Mouse (Mus musculus) kidney, adult 2 months (tissue): ENCODE measurements around the gene St8sia6.

Experiments used
- CTCF ChIP-seq: fragments of 200-500 bp; conservative IDR thresholded peaks from 2 replicates; pipeline ENCODE4 v1.5.1; 2011; ENCODE audit warnings: low read depth, mild to moderate bottlenecking, control low read depth, low read length, moderate library complexity, mixed read lengths; ENCODE audit not compliant: insufficient read depth, insufficient read length
- POLR2A ChIP-seq: fragments of 200-500 bp; IDR thresholded peaks from one replicate; pipeline ENCODE4 v1.6.1; 2011; ENCODE audit warnings: low read depth, low read length, control low read depth

DNA sequence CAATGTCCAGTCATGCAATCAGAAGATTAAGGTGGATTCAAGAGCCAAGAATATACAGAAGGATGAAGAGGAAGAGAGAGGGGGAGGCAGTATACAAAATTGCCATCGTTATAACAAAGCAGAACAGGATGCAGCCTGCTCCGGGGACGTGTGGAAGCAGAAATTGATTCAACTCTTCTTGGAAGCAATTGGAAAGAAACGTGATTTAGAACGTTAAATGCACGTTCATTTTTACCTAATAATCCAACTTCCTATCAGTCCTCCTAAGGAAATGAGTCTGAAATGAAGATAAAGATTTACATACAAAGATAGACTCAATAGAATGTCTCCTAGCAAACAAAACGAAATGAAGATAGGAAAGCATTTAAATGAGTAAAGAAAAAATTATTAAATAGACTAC, 2.3 kb downstream of the St8sia6 start:
- TF ChIP-seq POLR2A, result no peak
- no peak for TF ChIP-seq CTCF
